ENCODE assay signal across 14 mouse cellular contexts in genomic region chr12:51811388-51812140, GRCm38 (mm10). TPM values are rescaled to one million over a fixed set of nuclear protein-coding genes. Genes with fewer than 3 reads are reported as not detected.
DNase-seq lines count a peak whose midpoint lies in the region; ATAC-seq and TF ChIP-seq lines count a peak whose summit lies in the region.
"Had no signal": no experiment of that assay in that cellular context is flagged by ENCODE, and none has a peak within 500 bp of the region (broad histone marks: within the 10 kb centered on the region; RNA-seq: fewer than 3 reads in every experiment).

No protein-coding gene starts in this region.

- H3K79me2 ChIP-seq in liver, adult 2 months (ENCODE audit: control insufficient read depth, insufficient read depth, low read length): peaks cover 39% of the 10 kb centered on the region; the same call in 1 of the 2 replicates

- no peak for TF ChIP-seq CTCF in liver, adult 2 months (IDR thresholded peaks at IDR 0.05; ENCODE audit: low read depth, low read length)
- no peak for TF ChIP-seq CTCF in Patski (IDR thresholded peaks at IDR 0.05)
- TF ChIP-seq CTCF in stomach, postnatal 0 days (IDR thresholded peaks at IDR 0.05; ENCODE audit: low read depth): no peak

- TF ChIP-seq EP300 in stomach, postnatal 0 days (optimal IDR thresholded peaks at IDR 0.05): no peak

- H3K27me3 ChIP-seq in liver, adult 2 months (ENCODE audit: control insufficient read depth, insufficient read depth, low read length): no peaks in the 10 kb centered on the region
- H3K27me3 ChIP-seq in liver, embryonic 11.5 days (replicated peaks; ENCODE audit: control insufficient read depth, insufficient read depth, low read length): no peaks in the 10 kb centered on the region
- H3K27me3 ChIP-seq in Patski: no peaks in the 10 kb centered on the region
- no peaks in the 10 kb centered on the region for H3K27me3 ChIP-seq in stomach, postnatal 0 days (ENCODE audit: control insufficient read depth, insufficient read depth, low read length)
- H3K27me3 ChIP-seq: kidney, embryonic 15.5 days; limb, embryonic 15.5 days had no signal

- peak; percentile 28 for DNase-seq in liver, adult 2 months (ENCODE audit: extremely low read depth, low read depth, low spot score)
- no peak for DNase-seq in liver, embryonic 11.5 days (ENCODE audit: low spot score)
- DNase-seq in Patski (ENCODE audit: low read depth, low spot score): no peak
- no peak for DNase-seq in stomach, postnatal 0 days (ENCODE audit: low spot score)
- no peak for DNase-seq in cerebellum, adult 11 months
- no peak for DNase-seq in left cerebral cortex, adult 18-20 months (ENCODE audit: low spot score in 2 of 2)
- DNase-seq: cerebellum, postnatal 25 days; retina, postnatal 1 day; spleen, adult 18-20 months had no signal

- POLR2A ChIA-PET in Patski (lab: Charles Lee): no interaction called here

- H3K9ac ChIP-seq in liver, adult 2 months (ENCODE audit: low read depth, low read length): no peak overlapping the region
- no peak overlapping the region for H3K9ac ChIP-seq in liver, embryonic 11.5 days (ENCODE audit: low read depth, low read length)
- H3K9ac ChIP-seq in stomach, postnatal 0 days (ENCODE audit: low read length): no peak overlapping the region
- H3K9ac ChIP-seq: kidney, embryonic 15.5 days; limb, embryonic 15.5 days had no signal

- TF ChIP-seq POLR2A in liver, adult 2 months (IDR thresholded peaks at IDR 0.05; ENCODE audit: extremely low read depth, insufficient read depth, low read length): no peak

- ATAC-seq in liver, embryonic 11.5 days (replicated peaks; ENCODE audit: low FRiP score): no peak
- ATAC-seq in Patski: peak; percentile 62
- ATAC-seq in inflammation-experienced regulatory T-cells, adult 6 months: peak; percentile 32
- ATAC-seq in stomach, postnatal 0 days (ENCODE audit: low FRiP score, low TSS enrichment): 0 out of 2 replicates have a peak, but pooled peaks have one; percentile 38
- ATAC-seq: hindbrain, embryonic 16.5 days had no signal

- no peaks in the 10 kb centered on the region for H3K9me3 ChIP-seq in liver, embryonic 11.5 days (ENCODE audit: control insufficient read depth, low read length)
- no peaks in the 10 kb centered on the region for H3K9me3 ChIP-seq in stomach, postnatal 0 days (ENCODE audit: control insufficient read depth, low read length)
- H3K9me3 ChIP-seq: kidney, embryonic 15.5 days; limb, embryonic 15.5 days had no signal

- WGBS in liver, adult 2 months: 73% methylated on average over 5 of the region's 5 CpGs
- WGBS in liver, embryonic 11.5 days: 83% methylated on average over 5 of the region's 5 CpGs
- WGBS in stomach, postnatal 0 days: 72% methylated on average over 5 of the region's 5 CpGs

- H3K27ac ChIP-seq in liver, adult 2 months (replicated peaks; ENCODE audit: insufficient read depth, low read depth, low read length): no peak overlapping the region
- H3K27ac ChIP-seq in liver, embryonic 11.5 days (ENCODE audit: low read depth, low read length): no peak overlapping the region
- no peak overlapping the region; the same call in 1 of the 2 replicates for H3K27ac ChIP-seq in stomach, postnatal 0 days (replicated peaks)
- H3K27ac ChIP-seq: kidney, embryonic 15.5 days; layer of hippocampus, adult 2 months; limb, embryonic 15.5 days had no signal

- H3K4me2 ChIP-seq in liver, embryonic 11.5 days: no peak overlapping the region
- H3K4me2 ChIP-seq in stomach, postnatal 0 days (replicated peaks; ENCODE audit: low read depth): no peak overlapping the region
- H3K4me2 ChIP-seq: kidney, embryonic 15.5 days; limb, embryonic 15.5 days had no signal

- in situ Hi-C loops in Patski (cut with MboI; ENCODE audit: low pct_unique_long_range_greater_than_20kb): no loop called here

- peaks cover 9% of the 10 kb centered on the region for H3K4me1 ChIP-seq in liver, adult 2 months (ENCODE audit: control insufficient read depth, insufficient read depth, low read length)
- peaks cover 8% of the 10 kb centered on the region for H3K4me1 ChIP-seq in liver, embryonic 11.5 days (replicated peaks; ENCODE audit: control insufficient read depth, insufficient read depth, low read length)
- H3K4me1 ChIP-seq in stomach, postnatal 0 days (replicated peaks; ENCODE audit: control insufficient read depth, insufficient read depth): no peaks in the 10 kb centered on the region; the same call in 1 of the 2 replicates
- H3K4me1 ChIP-seq: kidney, embryonic 15.5 days; limb, embryonic 15.5 days had no signal

- CTCF ChIA-PET in Patski (lab: Charles Lee): interaction anchor here (0.9 kb wide), 1 partner anchor 10 kb away, joined by 3 read pairs; no protein-coding TSS in a partner anchor

- H3K4me3 ChIP-seq in liver, adult 2 months (ENCODE audit: insufficient read depth, low read depth, low read length): no peak overlapping the region
- H3K4me3 ChIP-seq in liver, embryonic 11.5 days (ENCODE audit: low read depth, low read length): no peak overlapping the region
- H3K4me3 ChIP-seq in stomach, postnatal 0 days (ENCODE audit: low read depth, low read length): no peak overlapping the region
- H3K4me3 ChIP-seq: kidney, embryonic 15.5 days; layer of hippocampus, adult 2 months; limb, embryonic 15.5 days had no signal

- peaks cover 30% of the 10 kb centered on the region for H3K36me3 ChIP-seq in liver, adult 2 months (ENCODE audit: control insufficient read depth, insufficient read depth, low read length)
- H3K36me3 ChIP-seq in liver, embryonic 11.5 days (ENCODE audit: control insufficient read depth, insufficient read depth, low read length): peaks cover 9% of the 10 kb centered on the region; the same call in 1 of the 2 replicates
- H3K36me3 ChIP-seq in stomach, postnatal 0 days (ENCODE audit: control insufficient read depth, insufficient read depth, low read length): no peaks in the 10 kb centered on the region

RNA-seq across cellular contexts. Expression of gene Hectd1, which starts 17.8 kb away (rescaled TPM):
- total RNA-seq in liver, adult 2 months (2014; rRNA removed): 96.1 and 102 TPM in 2 replicates
- 12.1 and 15.1 TPM in 2 replicates for polyA plus RNA-seq in liver, adult 2 months (2012; rRNA removed)
- polyA plus RNA-seq in liver, embryonic 11.5 days (2014; fragmentation: Nextera tagmentation; extraction: Ambion mirVana): 59.4 and 60.0 TPM in 2 replicates
- polyA plus RNA-seq in Patski (2021): 57.6 TPM
- 10 to 100 TPM; 58.9 to 78.1 (median 63.5) TPM for polyA plus RNA-seq in inflammation-experienced regulatory T-cells, adult 6 months (2017; shearing (Covaris generic))
- polyA plus RNA-seq in stomach, postnatal 0 days (2015; fragmentation: Nextera tagmentation; extraction: Ambion mirVana): 24.7 and 25.2 TPM in 2 replicates
- total RNA-seq in left cerebral cortex, adult 18-20 months (2021): 10 to 100 TPM; 79.9 to 82.6 TPM
